Mouse (Mus musculus): ENCODE measurements at regions not wholly inside any gene's neighbourhood (a gene's known extent, or its start where the extent isn't known, plus 50 kb on each side); places are given as distances from the start of the nearest gene placed in this dataset.

DNA sequence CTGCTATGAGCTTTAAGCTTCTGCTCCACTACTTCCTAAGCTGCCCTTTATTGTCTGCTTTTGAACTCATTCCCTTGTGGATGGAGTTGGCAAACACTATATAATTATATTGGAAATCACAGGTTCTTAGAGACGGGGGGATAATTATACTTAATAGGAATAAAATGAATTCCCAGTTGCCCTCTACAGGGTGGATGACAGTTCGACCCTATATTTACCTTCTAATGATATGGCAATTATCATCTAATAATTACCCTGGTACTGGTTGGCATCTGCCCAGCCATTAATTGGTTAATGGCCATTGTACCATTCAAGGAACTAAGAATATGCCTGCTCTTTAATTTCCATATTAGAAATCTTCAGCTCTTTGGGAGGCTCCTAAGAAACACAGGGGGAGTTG, 302.5 kb upstream of the 4931429L15Rik start:
- TF ChIP-seq CTCF (IDR thresholded peaks at IDR 0.05; ENCODE audit: borderline replicate concordance, insufficient read depth, low read length): no peak
- TF ChIP-seq POLR2A (IDR thresholded peaks at IDR 0.05; ENCODE audit: low read depth, low read length): no peak

Data from embryonic fibroblast, embryonic 13.5 days (primary cell).